Mouse (Mus musculus): ENCODE data around the gene Map6.

- TF ChIP-seq EP300 (optimal IDR thresholded peaks at IDR 0.05) (no peak), CTCF (IDR thresholded peaks at IDR 0.05; ENCODE audit: low read depth) (no peak)
Observed at GRCm38 (mm10) chr7:99378870-99379269, 111.6 kb downstream of the Map6 start.
